In genomic region chr19:17932665-17933064, GRCm38 (mm10) we compare ENCODE assay signal across 26 mouse cellular contexts.
"Had no signal": no experiment of that assay in that cellular context is flagged by ENCODE, and none has a peak within 500 bp of the region (broad histone marks: within the 10 kb centered on the region; RNA-seq: fewer than 3 reads in every experiment).

No protein-coding gene starts in this region.

- H3K27me3 ChIP-seq: heart, embryonic 13.5 days; heart, embryonic 15.5 days; hindbrain, embryonic 13.5 days; hindbrain, embryonic 15.5 days; kidney, embryonic 15.5 days; limb, embryonic 13.5 days; limb, embryonic 15.5 days; liver, embryonic 12.5 days had no signal

- ATAC-seq: hindbrain, postnatal 0 days; intestine, embryonic 16.5 days; liver, embryonic 12.5 days had no signal

- H3K36me3 ChIP-seq: heart, embryonic 13.5 days; heart, embryonic 15.5 days; hindbrain, embryonic 13.5 days; hindbrain, embryonic 15.5 days; kidney, embryonic 15.5 days; limb, embryonic 13.5 days; limb, embryonic 15.5 days; liver, embryonic 12.5 days had no signal

- H3K27ac ChIP-seq: heart, adult 2 months; heart, embryonic 13.5 days; heart, embryonic 15.5 days; hindbrain, embryonic 13.5 days; hindbrain, embryonic 15.5 days; hindbrain, postnatal 0 days; kidney, embryonic 15.5 days; kidney, postnatal 0 days; limb, embryonic 13.5 days; limb, embryonic 15.5 days; liver, embryonic 12.5 days; liver, embryonic 14.5 days had no signal

- H3K4me1 ChIP-seq: heart, embryonic 13.5 days; heart, embryonic 15.5 days; hindbrain, embryonic 13.5 days; hindbrain, embryonic 15.5 days; kidney, embryonic 15.5 days; limb, embryonic 13.5 days; limb, embryonic 15.5 days; liver, embryonic 12.5 days had no signal

- H3K4me3 ChIP-seq: heart, adult 2 months; heart, embryonic 13.5 days; heart, embryonic 15.5 days; hindbrain, embryonic 13.5 days; hindbrain, embryonic 15.5 days; kidney, embryonic 15.5 days; limb, embryonic 13.5 days; limb, embryonic 15.5 days; liver, embryonic 12.5 days had no signal

- DNase-seq: gastrocnemius, postnatal 14 days; gastrocnemius, postnatal 36 days; heart, adult 11 months; heart, adult 2 months; heart, postnatal 14 days; heart, postnatal 36 days; kidney, adult 11 months; kidney, adult 2 months; kidney, adult 9 months; kidney, postnatal 14 days; kidney, postnatal 36 days; layer of hippocampus, postnatal 36 days; left cerebral cortex, postnatal 4 days had no signal

- H3K4me2 ChIP-seq: heart, embryonic 11.5 days; heart, embryonic 13.5 days; heart, embryonic 15.5 days; hindbrain, embryonic 13.5 days; hindbrain, embryonic 15.5 days; kidney, embryonic 15.5 days; limb, embryonic 13.5 days; limb, embryonic 15.5 days; liver, embryonic 12.5 days had no signal

- H3K9me3 ChIP-seq: heart, embryonic 13.5 days; heart, embryonic 15.5 days; hindbrain, embryonic 13.5 days; hindbrain, embryonic 15.5 days; kidney, embryonic 15.5 days; limb, embryonic 13.5 days; limb, embryonic 15.5 days; liver, embryonic 12.5 days had no signal

- H3K9ac ChIP-seq: heart, embryonic 13.5 days; heart, embryonic 15.5 days; hindbrain, embryonic 13.5 days; hindbrain, embryonic 15.5 days; kidney, embryonic 15.5 days; limb, embryonic 13.5 days; limb, embryonic 15.5 days; liver, embryonic 12.5 days; liver, embryonic 14.5 days had no signal
